In genomic region chr7:137944991-137945390, GRCm38 (mm10) we compare ENCODE assay signal across 14 mouse cellular contexts.
A peak's percentile ranks its signal among the peaks of the same experiment; 100 is the strongest.
DNase-seq lines count a peak whose midpoint lies in the region; ATAC-seq lines count a peak whose summit lies in the region.
"Had no signal": no experiment of that assay in that cellular context is flagged by ENCODE, and none has a peak within 500 bp of the region (broad histone marks: within the 10 kb centered on the region; RNA-seq: fewer than 3 reads in every experiment).

No protein-coding gene starts in this region.

- H3K9me3 ChIP-seq in kidney, embryonic 16.5 days (ENCODE audit: low read length): no peaks in the 10 kb centered on the region
- no peaks in the 10 kb centered on the region for H3K9me3 ChIP-seq in midbrain, embryonic 15.5 days
- H3K9me3 ChIP-seq: hindbrain, embryonic 15.5 days; liver, embryonic 15.5 days had no signal

- no peaks in the 10 kb centered on the region for H3K27me3 ChIP-seq in kidney, embryonic 16.5 days (ENCODE audit: insufficient read depth, low read length)
- H3K27me3 ChIP-seq in midbrain, embryonic 15.5 days (replicated peaks): no peaks in the 10 kb centered on the region
- H3K27me3 ChIP-seq: hindbrain, embryonic 15.5 days; liver, embryonic 15.5 days had no signal

- WGBS in kidney, embryonic 16.5 days: 92% methylated on average over 2 of the region's 2 CpGs
- 97% methylated on average over 2 of the region's 2 CpGs for WGBS in midbrain, embryonic 15.5 days

- peak; percentile 54 for DNase-seq in adrenal gland, postnatal 14 days
- no peak for DNase-seq in adrenal gland, adult 8-10 months
- DNase-seq in kidney, adult 9 months: peak; percentile 3
- DNase-seq in R1 (ENCODE audit: low read depth, low spot score): peak; percentile 46
- DNase-seq in kidney, postnatal 4 days: peak; percentile 72 to 74
- no peak for DNase-seq in cerebellum, adult 11-12 months
- DNase-seq: right cerebral cortex, postnatal 25 days; thymus, postnatal 36 days had no signal

- H3K9ac ChIP-seq in kidney, embryonic 16.5 days (replicated peaks; ENCODE audit: low read length): no peak overlapping the region
- H3K9ac ChIP-seq in midbrain, embryonic 15.5 days: no peak overlapping the region
- H3K9ac ChIP-seq: heart, embryonic 12.5 days; hindbrain, embryonic 15.5 days; liver, embryonic 15.5 days had no signal

- H3K4me2 ChIP-seq in kidney, embryonic 16.5 days (replicated peaks; ENCODE audit: low read depth, low read length): no peak overlapping the region
- H3K4me2 ChIP-seq in midbrain, embryonic 15.5 days: no peak overlapping the region
- H3K4me2 ChIP-seq: heart, embryonic 12.5 days; hindbrain, embryonic 15.5 days; liver, embryonic 15.5 days had no signal

- no peak overlapping the region for H3K4me3 ChIP-seq in kidney, embryonic 16.5 days (ENCODE audit: low read length)
- no peak overlapping the region for H3K4me3 ChIP-seq in midbrain, embryonic 15.5 days
- H3K4me3 ChIP-seq: heart, embryonic 12.5 days; hindbrain, embryonic 15.5 days; layer of hippocampus, adult 2 months; liver, embryonic 15.5 days had no signal

- H3K27ac ChIP-seq in kidney, embryonic 16.5 days (ENCODE audit: low read length): no peak overlapping the region
- H3K27ac ChIP-seq in midbrain, embryonic 15.5 days: no peak overlapping the region
- H3K27ac ChIP-seq: hindbrain, embryonic 15.5 days; layer of hippocampus, adult 2 months; liver, embryonic 15.5 days had no signal

- no peak for ATAC-seq in kidney, embryonic 16.5 days (ENCODE audit: low FRiP score, low TSS enrichment)
- no peak for ATAC-seq in midbrain, embryonic 15.5 days (replicated peaks)

- no peaks in the 10 kb centered on the region for H3K4me1 ChIP-seq in kidney, embryonic 16.5 days (ENCODE audit: insufficient read depth, low read length)
- peaks cover 8% of the 10 kb centered on the region; the same call in 1 of the 2 replicates for H3K4me1 ChIP-seq in midbrain, embryonic 15.5 days
- H3K4me1 ChIP-seq: heart, embryonic 12.5 days; hindbrain, embryonic 15.5 days; liver, embryonic 15.5 days had no signal

- H3K36me3 ChIP-seq in kidney, embryonic 16.5 days (ENCODE audit: insufficient read depth, low read length): no peaks in the 10 kb centered on the region
- no peaks in the 10 kb centered on the region for H3K36me3 ChIP-seq in midbrain, embryonic 15.5 days (replicated peaks)
- H3K36me3 ChIP-seq: heart, embryonic 12.5 days; hindbrain, embryonic 15.5 days; liver, embryonic 15.5 days had no signal

Comparison
In these comparisons a context has a peak if more than half of its experiments do, and no peak if none do; other contexts are left out.
1. DNase-seq: peak in adrenal gland, postnatal 14 days (single experiment), kidney, adult 9 months (single experiment), R1 (single experiment) and kidney, postnatal 4 days (2 of 2); none in adrenal gland, adult 8-10 months (single experiment) and cerebellum, adult 11-12 months (single experiment).